Mouse (Mus musculus): Measurements from ENCODE around the gene Foxn1.

DNA sequence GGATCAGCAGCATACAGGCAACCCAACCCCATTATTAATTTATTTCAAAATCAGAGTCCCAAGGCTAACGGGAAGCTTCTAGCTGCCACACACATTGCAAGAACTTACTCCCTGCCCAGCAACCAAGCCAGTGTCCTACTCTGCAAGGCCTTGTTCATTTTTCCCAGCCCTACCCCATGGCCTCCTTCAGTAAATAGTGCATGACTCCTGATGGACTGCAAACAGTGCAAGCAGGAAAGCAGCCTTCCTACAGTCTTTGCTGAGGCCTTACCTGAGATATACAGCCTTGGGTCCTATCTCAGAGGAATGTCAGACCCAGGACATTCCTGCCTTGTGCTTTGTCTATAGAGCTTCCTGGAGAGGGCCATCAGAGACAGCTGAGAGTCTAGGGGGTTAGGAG is 39.2 kb upstream of the Foxn1 start:
- TF ChIP-seq CTCF (IDR thresholded peaks at IDR 0.05; ENCODE audit: control insufficient read depth, insufficient read depth, low read length) (no peak), POLR2A (IDR thresholded peaks at IDR 0.05; ENCODE audit: borderline replicate concordance, control insufficient read depth, low read depth, low read length) (no peak)

All from bone marrow, adult 2 months (tissue).